Mouse (Mus musculus) stomach, postnatal 0 days (tissue): ENCODE measurements around the gene Phf3.

Experiments used
- CTCF ChIP-seq: IDR thresholded peaks from 2 replicates; pipeline ENCODE4 v1.5.1; 2016; ENCODE audit warnings: antibody characterized with exemption, low read depth, mild to moderate bottlenecking, moderate library complexity
- EP300 ChIP-seq: optimal IDR thresholded peaks from 2 replicates; pipeline ENCODE3; 2016; ENCODE audit warnings: antibody characterized with exemption

DNA sequence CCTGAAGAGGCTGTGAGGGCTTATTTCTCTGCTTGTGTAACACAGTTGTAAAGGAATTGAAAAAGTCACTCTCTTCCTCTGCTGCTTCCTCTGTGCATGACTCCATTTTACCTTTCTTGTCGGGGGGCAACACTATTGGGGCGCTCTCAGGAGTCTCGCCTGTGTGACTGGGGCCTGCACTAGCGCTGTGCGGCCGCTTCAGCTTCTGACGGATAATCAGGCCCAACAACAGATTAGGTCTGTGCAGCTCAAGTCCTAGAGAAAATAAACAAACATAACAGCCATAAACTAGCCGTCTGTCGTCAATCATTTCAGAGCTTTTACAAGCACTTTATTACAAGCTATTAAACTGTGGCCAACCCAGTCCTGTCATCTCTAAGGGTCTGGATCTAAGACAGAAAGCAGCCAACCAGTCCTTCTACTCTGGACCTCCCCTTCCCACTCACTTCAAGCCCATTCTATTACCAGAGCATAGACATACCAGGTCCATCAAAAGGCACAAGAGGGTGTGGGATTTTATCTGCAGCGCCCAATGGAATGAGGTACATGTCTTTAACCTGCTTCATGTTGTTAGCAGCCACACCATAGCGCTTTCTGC lies 67.9 kb downstream of the Phf3 start:
- TF ChIP-seq EP300 = no peak
- TF ChIP-seq CTCF = no peak
